Mouse (Mus musculus) kidney, adult 2 months (tissue): ENCODE results near the gene Gpx6.

Experiments used
- CTCF ChIP-seq: fragments of 200-500 bp; conservative IDR thresholded peaks from 2 replicates; pipeline ENCODE4 v1.5.1; 2011; ENCODE audit warnings: low read depth, mild to moderate bottlenecking, control low read depth, low read length, moderate library complexity, mixed read lengths; ENCODE audit not compliant: insufficient read depth, insufficient read length
- POLR2A ChIP-seq: fragments of 200-500 bp; IDR thresholded peaks from one replicate; pipeline ENCODE4 v1.6.1; 2011; ENCODE audit warnings: low read depth, low read length, control low read depth

GRCm38 (mm10) chr13:21298557-21298956 lies 13.4 kb upstream of the Gpx6 start:
- TF ChIP-seq POLR2A (no peak), CTCF (no peak)
